Mouse (Mus musculus) adrenal gland, postnatal 10 days (tissue): Measurements from ENCODE around the gene Casp4. TPM values are rescaled to one million over a fixed set of nuclear protein-coding genes. Genes with fewer than 3 reads are reported as not detected.

Experiments used
- DNase-seq: peaks from one replicate; pipeline ENCODE4 v3.0.0; 2021; ENCODE audit warnings: mixed read lengths
- long read RNA-seq, 2 experiments: library from polyadenylated mRNA; stranded (forward); transcript quantifications; one replicate each; pipeline ENCODE4 v2.0.0; 2021
- total RNA-seq, 2 experiments: library from RNA; stranded (reverse); gene quantifications; 2 replicates each; pipeline ENCODE4 v1.2.3; 2021

Gene Casp4
- total RNA-seq: 1 to 10 TPM; 4.2 to 4.5 TPM
- long read RNA-seq, experiment 1: 0 reads
- long read RNA-seq, experiment 2, partial matches to known transcripts: 0 of 1 reads
- long read RNA-seq, experiment 2, other reads (novel, unspliced or antisense): 0 of 1 reads

DNA sequence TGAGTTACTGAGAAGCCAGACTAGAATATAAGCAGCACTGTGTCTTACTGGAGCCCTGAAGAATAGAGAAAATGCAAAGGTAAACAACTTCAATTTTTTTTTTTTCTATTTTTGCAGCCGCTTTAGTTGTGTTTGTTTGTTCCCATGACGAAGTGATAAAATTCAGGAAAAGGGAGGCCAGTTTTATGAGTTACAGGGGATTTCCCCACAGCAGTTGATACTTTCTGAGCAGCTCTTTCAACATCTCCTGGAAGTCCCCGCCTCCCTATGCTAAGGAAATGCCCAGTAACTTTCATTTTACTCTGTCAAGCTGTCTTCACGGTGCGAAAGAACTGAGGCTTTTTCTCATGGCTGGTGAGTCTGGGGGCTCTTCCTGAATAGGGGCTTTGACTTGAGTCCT is at the start of gene Casp4:
Gene Casp4 (plus strand): TSS at position 268 of the 400 bp plus-strand sequence.
- peak; percentile 22 for DNase-seq

DNA sequence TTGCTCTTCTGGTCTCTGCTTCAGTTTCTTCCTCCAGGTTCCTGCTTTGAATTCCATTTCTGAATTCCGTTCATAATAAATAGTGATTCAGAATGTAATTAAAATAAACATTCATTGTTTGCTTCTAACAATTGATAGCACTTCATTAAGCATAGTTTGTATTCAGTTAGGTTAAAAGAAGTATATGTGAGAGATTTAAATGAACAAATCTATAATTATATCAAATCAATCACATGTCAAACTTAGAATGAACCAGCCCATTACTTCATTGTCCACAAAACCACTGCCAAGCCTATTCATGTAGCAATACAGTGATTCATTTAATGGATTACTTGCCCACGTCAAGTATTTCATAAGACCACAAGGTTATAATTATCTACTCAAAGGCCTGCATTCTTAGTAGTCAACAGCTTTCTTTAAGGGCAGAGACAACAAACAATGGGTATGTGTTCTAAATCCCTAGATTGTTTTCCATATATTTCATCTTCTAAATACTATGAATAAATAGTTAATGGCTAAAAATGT is 44.6 kb upstream of the Casp4 start:
- DNase-seq: no peak

DNA sequence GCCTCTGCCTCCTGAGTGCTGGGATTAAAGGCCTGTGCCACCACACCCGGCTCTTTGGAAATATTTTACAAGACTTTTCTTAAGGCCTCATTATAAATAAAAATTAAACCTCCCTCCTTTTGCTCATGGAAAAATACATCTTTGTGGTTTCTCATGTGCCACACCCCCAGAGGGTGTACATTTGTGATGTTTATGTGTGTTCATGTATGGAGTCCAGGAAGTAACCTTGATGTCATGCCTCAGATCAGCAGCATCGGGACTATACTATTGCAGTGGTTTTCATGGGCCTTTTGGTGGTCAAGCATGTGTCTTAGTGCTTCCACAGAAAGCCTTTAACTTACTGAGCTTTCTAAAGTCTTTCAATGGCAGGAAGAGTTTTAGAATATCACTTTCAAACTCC is 38.4 kb upstream of the Casp4 start:
- no peak for DNase-seq

DNA sequence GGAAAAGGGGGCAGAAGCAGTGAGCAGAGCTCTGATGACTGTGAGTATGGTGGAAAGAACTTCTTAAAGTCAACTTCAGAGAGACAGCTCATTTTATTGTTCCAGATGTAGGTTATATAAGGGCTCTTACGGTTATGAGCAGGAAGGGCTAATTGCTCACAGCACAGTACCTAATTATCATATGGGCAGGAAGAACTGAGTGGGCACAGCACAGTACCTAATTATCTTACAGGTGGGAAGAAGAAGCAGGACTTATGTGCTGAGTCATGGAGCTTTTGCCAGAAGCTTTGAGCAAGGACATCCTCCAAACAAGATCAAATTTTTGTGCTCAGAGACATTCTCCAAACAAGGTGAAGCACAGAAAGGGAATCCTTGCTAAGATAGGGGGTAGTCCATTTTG is 37.7 kb upstream of the Casp4 start:
- no peak for DNase-seq

DNA sequence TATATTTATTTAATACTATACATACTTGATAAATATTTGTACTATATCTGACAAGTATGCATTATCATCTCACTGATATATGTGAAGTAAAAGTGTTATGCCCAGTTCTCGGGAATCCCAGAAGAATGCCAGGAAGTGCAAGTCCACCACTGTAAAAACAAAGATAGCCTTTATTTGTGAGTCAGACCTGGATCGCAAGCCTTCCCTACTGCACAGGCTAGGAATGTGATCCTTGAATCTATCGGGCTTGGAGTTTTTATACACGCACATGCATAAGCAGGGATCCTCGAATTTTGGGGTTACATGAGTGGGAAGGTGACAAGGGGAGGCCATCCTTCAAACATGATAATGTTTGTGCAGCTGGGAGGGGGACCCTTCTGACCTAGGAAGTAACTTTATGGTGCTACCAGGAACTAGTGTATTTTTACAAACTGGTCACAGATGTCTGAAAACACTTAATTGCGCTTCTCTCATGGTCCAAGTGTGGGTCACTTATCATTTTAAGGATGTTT is 37.2 kb upstream of the Casp4 start:
- DNase-seq: no peak

DNA sequence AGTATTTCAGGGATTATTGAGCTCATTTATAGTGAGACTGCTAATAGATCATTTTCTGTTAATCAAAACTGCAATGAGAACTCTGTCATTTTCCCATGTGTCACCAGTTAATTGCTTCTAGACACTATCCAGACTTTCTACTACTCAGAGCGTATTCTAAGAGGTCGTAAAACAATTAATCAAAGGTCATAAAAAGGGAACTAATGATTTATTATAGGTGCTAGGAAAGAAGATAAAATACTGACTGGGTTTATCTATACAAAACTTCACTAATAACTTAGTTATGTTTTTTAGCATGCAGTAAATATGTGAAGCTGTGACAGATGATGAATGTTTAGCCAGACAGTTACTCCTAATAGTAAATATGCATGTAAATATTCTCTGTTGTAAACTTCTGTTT is 22.6 kb upstream of the Casp4 start:
- DNase-seq: no peak

DNA sequence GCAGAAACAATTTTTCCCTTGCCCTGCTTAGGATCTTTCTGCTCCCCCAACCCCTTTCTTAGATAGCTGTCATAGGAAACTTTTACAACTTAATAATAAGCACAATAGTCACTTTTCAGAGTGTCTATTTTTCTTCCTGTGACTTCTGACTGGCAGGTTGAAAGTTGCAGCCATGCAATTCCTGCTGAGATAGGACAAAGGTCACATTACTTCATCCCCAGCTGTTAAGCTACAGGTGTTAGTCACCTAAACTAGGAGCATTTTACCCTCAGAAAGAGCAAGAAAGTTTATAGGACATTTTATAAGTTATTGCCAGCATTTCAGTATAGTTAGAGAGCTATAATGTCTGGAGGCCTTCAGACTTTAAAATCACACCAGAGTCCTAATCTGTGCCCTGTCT is 22.0 kb upstream of the Casp4 start:
- DNase-seq: no peak

DNA sequence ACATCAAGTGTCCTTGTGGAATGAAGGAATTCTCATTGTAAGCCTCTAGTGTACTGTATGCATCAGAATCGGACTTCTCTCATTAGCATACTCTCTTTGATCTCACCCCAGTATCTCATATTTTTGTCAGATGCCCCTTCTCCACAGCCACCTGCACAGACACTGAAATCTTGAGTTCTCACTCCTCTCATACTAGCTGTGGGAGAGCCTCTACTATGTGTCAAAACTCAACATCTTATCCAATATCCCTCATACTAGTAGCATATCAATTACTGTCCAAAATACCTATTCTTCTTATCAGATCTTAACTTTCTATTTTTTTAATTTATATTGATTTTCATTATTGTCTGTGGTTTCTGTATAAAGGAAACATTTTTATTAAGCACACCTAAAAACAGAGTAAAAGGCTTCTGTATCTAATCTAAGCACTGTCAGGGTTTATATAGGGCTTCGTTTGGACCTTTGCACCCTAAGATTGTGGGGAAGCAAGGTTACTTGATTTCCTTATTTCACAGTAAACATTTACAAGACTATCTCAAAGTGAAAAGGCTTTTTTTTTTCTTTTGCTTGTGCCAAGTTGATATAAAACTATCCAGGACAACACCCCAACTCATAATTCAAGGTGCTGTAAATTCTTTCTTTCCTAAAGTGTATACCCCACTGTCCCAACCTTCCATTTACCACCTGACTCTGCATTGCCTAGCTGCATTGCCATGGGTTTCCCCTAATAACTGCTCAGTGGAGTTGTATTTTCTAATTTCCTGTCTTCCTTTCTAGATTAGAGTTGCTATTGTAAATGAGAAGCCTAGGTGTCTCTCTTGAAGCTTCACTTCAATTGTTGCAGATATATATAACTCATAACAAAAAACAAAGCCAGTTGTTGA is 12.0 kb upstream of the Casp4 start:
- no peak for DNase-seq

DNA sequence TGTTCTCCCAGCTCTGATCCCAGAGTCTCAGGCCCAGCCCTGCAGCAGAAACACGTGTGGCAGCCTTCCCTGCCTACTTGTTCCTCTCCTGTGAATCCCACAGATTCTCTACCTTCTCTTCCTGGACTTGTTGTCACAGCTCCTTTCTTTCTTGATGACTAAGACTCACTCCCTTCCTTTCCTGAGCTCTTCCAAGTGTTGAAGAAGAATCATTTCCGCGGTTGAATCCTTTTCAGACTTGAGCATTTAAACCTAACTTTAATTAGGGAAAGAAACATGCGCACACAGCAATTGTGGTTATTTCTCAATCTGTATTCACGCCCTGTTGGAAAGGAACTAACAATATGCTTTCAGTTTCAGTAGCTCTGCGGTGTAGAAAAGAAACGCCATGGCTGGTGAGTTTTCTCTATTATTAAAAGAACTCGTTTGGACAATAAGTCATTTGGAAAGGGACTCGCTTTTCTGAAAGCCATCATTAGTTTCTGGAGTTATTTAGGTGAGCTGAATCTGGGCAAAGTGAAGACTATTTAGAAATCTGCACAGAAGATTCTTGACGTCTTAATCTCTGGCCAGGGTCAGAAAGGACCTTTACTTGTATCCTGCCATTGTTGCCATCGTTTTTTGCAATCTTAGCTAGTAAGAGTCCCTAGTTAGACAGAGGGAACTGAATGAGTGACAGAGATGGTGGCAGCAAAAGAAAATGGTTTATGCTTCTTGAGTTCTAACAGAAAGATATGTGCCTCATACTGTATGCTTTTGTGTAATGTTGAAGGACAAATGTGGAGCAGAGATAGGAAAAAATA is 10.1 kb upstream of the Casp4 start, which contains the start of gene Casp1:
Gene Casp1 (plus strand): TSS at position 189 of the 803 bp plus-strand sequence.
- DNase-seq: no peak

DNA sequence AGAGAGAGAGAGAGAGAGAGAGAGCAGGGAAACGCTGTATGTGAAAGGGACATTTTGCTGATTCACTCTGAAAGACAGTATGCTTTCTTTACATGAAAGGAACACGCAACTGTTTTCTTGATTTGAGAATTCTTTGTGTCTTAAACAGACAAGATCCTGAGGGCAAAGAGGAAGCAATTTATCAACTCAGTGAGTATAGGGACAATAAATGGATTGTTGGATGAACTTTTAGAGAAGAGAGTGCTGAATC is 9.6 kb upstream of the Casp4 start:
- no peak for DNase-seq

DNA sequence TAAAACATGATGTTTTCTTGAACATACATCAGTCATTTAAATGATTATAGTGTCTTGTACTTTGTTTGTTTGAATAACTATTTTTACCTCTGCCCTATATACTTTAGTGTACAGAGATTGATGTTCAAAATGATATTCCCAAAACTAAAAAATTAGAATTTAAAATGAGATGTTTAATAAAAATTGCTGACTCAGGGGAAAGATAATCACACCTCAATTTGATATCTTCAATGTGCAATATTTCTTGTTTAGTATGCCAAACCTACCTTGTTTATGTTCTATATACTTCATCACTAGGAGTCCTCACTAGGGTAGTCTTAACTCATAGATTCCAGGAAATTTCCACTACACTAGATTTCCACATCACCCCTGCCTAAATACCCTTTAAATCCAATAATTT is 1.5 kb downstream of the Casp4 start:
- no peak for DNase-seq

DNA sequence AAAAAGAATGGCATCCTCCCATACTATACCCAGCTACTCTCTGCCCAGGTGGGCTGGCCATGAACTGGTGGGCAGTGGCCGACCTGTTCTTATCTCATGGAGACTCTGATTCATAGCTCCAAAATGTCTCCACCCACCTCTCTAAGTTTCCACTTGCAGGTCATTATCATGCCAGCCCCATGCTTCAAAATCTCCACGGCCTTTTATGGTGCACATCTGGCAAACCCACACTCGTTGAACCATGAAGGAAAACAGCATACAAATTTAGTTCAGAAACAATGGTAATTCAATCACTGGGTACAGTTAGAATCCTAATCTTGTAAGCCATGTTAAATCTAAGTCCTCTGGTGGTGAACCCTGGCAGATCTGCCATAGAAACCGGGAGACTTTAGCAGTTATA is 2.8 kb downstream of the Casp4 start:
- DNase-seq: no peak

DNA sequence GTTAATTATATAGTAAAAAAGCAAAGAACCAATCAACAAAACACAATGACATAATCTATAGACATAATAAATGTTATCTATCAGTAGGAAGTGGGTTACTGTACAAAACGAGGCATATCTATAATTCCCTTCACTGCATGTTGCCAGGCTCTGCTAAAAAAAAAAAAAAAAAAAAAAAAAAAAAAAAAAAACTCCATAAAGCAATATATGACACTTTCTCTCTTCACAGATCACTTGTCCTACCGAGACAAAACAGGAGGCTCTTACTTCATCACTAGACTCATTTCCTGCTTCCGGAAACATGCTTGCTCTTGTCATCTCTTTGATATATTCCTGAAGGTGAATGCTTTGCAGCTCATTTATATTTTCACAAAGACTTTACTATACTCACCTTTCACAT is 19.6 kb downstream of the Casp4 start:
- no peak for DNase-seq

DNA sequence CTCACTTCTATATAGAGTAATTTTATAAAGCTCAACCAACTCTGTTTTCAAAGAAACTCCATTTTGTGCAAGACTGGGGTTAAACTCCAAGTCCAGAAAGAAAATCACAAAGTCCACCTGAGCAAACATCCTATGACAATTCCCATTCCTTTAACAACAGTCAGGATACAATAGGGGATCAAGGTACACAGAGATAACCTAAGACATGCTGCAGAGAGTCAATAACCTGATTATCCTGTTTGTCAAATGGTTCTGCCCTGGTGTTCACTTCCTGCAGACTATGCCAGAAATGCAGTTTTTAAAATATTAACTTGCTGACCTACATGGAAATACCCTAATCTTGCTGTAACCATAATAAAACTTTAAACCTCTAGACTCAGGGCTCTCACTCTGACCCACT is 23.8 kb downstream of the Casp4 start:
- DNase-seq: no peak

DNA sequence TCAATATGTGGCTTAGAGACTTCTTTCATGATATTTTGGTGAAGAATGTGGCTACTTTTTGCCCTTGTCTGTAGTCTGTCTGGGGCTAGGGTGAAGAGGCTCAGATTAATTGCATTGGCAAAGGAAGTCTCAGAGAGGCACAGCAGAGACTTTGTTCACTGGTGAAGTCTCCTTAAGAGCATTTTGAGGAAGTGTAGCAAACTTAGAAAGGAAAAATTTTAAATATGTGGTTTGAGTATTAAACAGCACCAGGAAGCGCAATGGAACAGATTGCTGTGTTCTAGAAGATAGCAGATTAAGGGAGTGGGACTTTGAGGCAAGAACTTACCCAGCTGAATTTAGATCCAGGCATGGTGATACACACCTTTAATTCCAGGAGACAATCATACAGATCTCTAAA is 24.8 kb downstream of the Casp4 start:
- DNase-seq: no peak

DNA sequence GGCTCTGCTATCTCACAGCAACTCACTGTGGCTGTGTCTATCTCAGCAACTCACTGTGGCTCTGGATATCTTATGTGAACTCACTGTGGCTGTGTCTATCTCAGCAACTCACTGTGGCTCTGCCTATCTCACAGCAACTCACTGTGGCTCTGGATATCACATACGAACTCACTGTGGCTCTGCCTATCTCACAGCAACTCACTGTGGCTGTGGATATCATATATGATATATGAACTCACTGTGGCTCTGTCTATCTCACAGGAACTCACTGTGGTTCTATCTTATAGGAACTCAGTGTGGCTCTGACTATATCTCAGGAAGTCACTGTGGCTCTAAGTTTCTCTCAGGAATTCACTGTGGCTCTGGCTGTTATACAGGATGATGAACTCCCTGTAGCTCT is 34.5 kb downstream of the Casp4 start:
- DNase-seq: no peak

DNA sequence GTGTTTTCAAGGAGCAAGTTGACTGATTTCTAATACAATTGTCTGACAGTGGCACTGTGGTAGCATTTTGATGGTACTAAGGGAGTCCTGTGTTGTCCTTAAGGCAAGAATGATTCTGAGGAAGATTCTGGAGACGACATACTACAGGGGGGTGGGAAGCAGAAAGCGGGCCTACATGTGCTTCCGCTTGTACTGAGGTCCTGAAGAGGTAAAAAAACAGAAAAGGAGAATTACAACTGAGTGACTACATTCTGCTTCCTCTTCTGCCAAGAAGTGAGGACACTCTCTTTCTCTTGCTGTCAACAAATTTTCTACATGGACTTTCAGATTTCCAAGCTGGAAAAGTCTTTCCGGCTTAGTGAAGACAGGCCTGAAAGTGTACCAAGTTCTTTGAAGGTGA is 35.5 kb downstream of the Casp4 start:
- no peak for DNase-seq

DNA sequence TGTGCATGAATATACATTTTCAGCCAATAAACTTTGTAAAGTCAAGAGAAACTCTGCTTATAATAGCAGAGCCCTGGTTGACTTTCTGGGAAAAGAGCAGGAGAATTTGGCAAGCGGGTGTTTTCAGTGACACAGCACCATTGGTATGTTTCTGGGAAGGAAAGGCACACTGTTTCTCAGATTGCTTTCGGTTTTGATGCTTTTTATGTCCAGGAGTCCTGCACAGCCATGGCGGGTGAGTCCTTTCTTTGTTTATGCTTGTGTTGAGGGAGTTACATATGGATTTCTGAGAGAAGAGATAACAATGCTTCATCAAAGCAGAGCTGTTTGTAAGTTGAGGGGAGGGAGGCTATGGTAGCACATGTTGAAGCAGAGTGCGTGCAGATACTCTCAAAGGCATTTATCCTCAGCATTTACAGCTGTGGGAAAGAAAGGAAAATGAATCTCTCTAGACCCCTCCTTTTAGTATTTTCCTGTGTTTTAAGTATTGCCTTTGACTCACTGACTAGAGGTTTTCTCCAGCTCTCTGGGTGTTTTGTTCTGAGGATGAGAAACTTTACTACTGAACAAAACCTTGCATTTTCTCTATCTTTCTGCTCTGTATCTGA is 36.8 kb downstream of the Casp4 start, which contains the start of gene Casp12:
Gene Casp12 (plus strand): TSS at position 140 of the 608 bp plus-strand sequence.
- DNase-seq: peak; percentile 41

DNA sequence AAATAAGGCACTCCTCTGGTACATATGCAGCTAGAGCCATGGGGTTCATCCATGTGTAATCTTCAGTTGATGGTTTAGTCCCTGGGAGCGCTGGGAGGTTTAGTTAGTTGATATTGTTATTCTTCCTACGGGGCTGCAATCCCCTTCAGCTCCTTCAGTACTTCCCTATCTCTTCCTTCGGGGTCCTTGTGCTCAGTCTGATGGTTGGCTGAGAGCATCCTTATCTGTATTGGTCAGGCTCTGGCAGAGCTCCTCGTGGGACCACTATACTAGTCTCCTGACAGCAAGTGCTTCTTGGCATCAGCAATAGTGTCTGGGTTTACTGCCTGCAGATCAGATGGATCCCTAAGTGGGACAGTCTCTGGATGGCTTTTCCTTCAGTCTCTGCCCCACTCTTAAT is 38.8 kb downstream of the Casp4 start:
- DNase-seq: no peak

DNA sequence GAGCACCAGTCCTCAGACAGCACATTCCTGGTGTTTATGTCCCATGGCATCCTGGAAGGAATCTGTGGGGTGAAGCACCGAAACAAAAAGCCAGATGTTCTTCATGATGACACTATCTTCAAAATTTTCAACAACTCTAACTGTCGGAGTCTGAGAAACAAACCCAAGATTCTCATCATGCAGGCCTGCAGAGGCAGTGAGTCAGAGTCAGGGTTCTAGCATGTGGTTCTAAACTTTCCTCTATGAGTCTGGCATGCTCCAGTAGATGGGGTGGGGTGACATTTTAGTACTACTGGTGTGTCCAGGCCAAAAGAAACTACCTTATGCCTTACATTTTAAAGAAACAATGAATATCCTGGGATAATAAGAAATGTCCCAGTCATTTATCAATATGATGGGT is 45.0 kb downstream of the Casp4 start:
- no peak for DNase-seq

DNA sequence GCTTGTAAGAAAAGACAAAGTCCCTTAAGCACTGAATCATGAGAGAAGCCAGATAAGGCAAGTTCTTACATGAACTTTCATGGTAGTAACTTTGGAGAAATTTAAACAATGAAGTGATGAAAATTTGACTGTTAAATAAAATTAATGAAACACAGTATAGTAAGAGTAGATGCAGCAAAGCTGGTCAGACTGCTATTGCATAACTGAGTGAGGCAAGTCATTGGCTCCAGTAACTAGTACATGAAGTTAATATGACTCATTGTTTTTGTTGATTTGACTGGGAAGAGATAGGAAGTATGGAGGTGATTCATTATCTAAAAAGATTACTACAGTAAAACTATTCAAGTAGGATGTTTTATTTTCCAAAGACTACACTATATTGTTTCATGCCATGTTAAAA is 48.2 kb downstream of the Casp4 start:
- DNase-seq: peak; percentile 14
